Mouse (Mus musculus): ENCODE results near the gene Ano2. TPM values are rescaled to one million over a fixed set of nuclear protein-coding genes. Genes with fewer than 3 reads are reported as not detected.

Gene Ano2
- polyA plus RNA-seq, 1 experiment from 2014 or later: 0.18 TPM

DNA sequence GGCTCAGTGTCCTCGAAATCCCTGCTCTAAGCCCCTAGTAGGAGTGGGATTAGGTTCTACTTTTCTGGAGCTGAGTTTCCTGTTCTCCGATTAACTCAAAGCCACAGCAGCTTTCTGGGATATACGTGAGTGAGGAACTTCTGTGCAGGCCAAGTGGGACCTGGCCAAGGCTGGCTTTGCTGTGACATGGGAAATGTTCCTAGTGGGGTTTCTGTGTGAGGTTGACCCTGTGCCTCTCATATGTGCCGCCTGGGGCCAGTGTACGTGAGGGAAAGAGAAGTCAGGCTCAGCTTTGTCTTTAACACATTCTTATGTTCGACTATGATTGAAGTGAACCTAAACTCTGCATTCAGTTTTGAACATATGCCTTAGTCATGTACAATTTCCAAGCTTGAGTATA, 184.5 kb downstream of the Ano2 start:
- Histone ChIP-seq H3K4me3 (ENCODE audit: low read depth, low read length) (no peak overlapping the region), H3K36me3 (ENCODE audit: insufficient read depth, low read length) (no peaks in the 10 kb centered on the region), H3K27me3 (replicated peaks; ENCODE audit: insufficient read depth, low read length) (no peaks in the 10 kb centered on the region), H3K9ac (replicated peaks; ENCODE audit: low read depth) (no peak overlapping the region), H3K4me1 (ENCODE audit: insufficient read depth, low read depth, low read length) (no peaks in the 10 kb centered on the region), H3K9me3 (ENCODE audit: low read length) (no peaks in the 10 kb centered on the region), H3K4me2 (replicated peaks; ENCODE audit: low read depth, low read length) (no peak overlapping the region), H3K27ac (ENCODE audit: low read length) (no peak overlapping the region)
- ATAC-seq: no peak
- WGBS: 77% methylated on average over 6 of the region's 6 CpGs
- no peak for DNase-seq (ENCODE audit: low spot score)
- TF ChIP-seq CTCF (IDR thresholded peaks at IDR 0.05): no peak
- no peak for TF ChIP-seq EP300 (IDR thresholded peaks at IDR 0.05)

DNA sequence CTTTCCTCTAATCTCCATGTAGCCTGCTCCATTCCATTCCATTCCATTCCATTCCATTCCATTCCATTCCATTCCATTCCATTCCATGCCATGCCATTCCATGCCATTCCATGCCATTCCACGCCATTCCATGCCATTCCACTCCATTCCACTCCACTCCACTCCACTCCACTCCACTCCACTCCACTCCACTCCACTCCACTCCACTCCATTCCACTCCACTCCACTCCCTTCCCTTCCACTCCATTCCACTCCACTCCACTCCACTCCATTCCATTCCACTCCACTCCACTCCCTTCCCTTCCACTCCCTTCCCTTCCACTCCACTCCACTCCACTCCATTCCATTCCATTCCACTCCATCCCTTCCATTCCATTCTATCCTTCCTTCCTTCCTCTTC, 186.7 kb downstream of the Ano2 start:
- Histone ChIP-seq H3K36me3 (ENCODE audit: insufficient read depth, low read length) (no peaks in the 10 kb centered on the region), H3K9ac (replicated peaks; ENCODE audit: low read depth) (no peak overlapping the region), H3K4me3 (ENCODE audit: low read depth, low read length) (no peak overlapping the region), H3K27ac (ENCODE audit: low read length) (no peak overlapping the region), H3K27me3 (replicated peaks; ENCODE audit: insufficient read depth, low read length) (no peaks in the 10 kb centered on the region), H3K4me1 (ENCODE audit: insufficient read depth, low read depth, low read length) (no peaks in the 10 kb centered on the region), H3K9me3 (ENCODE audit: low read length) (no peaks in the 10 kb centered on the region), H3K4me2 (replicated peaks; ENCODE audit: low read depth, low read length) (no peak overlapping the region)
- DNase-seq (ENCODE audit: low spot score) (no peak), ATAC-seq (no peak)
- TF ChIP-seq CTCF (IDR thresholded peaks at IDR 0.05): no peak
- TF ChIP-seq EP300 (IDR thresholded peaks at IDR 0.05): no peak
- WGBS: 68% methylated on average over 1 of the region's 1 CpGs

- Histone ChIP-seq H3K4me2 (replicated peaks; ENCODE audit: low read depth, low read length) (no peak overlapping the region), H3K9me3 (ENCODE audit: low read length) (no peaks in the 10 kb centered on the region), H3K9ac (replicated peaks; ENCODE audit: low read depth) (no peak overlapping the region), H3K4me1 (ENCODE audit: insufficient read depth, low read depth, low read length) (no peaks in the 10 kb centered on the region), H3K36me3 (ENCODE audit: insufficient read depth, low read length) (no peaks in the 10 kb centered on the region), H3K4me3 (ENCODE audit: low read depth, low read length) (no peak overlapping the region), H3K27ac (ENCODE audit: low read length) (no peak overlapping the region), H3K27me3 (replicated peaks; ENCODE audit: insufficient read depth, low read length) (no peaks in the 10 kb centered on the region)
- no peak for DNase-seq (ENCODE audit: low spot score)
- WGBS: 64% methylated on average over 2 of the region's 2 CpGs
- no peak for ATAC-seq
- TF ChIP-seq CTCF (IDR thresholded peaks at IDR 0.05) (no peak), EP300 (IDR thresholded peaks at IDR 0.05) (no peak)
Measured at GRCm38 (mm10) chr6:125878671-125879070, 188.5 kb downstream of the Ano2 start.

DNA sequence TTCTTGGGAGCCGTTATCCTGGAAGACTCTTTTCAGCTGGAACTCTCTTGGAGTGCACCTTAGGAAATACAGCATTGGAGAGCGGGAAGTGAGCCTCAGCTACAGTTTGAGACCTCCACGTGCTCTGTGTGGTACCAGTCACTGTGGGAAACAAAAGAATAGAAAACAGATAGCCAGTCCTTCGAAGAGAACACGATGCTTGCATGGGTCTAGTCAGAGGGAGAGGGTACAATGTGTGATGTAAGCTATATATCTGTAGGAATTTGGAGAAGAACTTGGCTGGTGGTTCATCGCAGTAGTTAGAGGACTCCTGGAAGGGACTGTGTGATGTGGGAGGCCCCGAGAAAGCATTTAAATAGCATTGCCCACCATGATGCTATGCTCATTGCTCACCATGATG, 189.1 kb downstream of the Ano2 start:
- ATAC-seq (no peak), DNase-seq (ENCODE audit: low spot score) (no peak)
- Histone ChIP-seq H3K27ac (ENCODE audit: low read length) (no peak overlapping the region), H3K4me2 (replicated peaks; ENCODE audit: low read depth, low read length) (no peak overlapping the region), H3K9me3 (ENCODE audit: low read length) (no peaks in the 10 kb centered on the region), H3K4me3 (ENCODE audit: low read depth, low read length) (no peak overlapping the region), H3K4me1 (ENCODE audit: insufficient read depth, low read depth, low read length) (no peaks in the 10 kb centered on the region), H3K36me3 (ENCODE audit: insufficient read depth, low read length) (no peaks in the 10 kb centered on the region), H3K27me3 (replicated peaks; ENCODE audit: insufficient read depth, low read length) (no peaks in the 10 kb centered on the region), H3K9ac (replicated peaks; ENCODE audit: low read depth) (no peak overlapping the region)
- TF ChIP-seq CTCF (IDR thresholded peaks at IDR 0.05): no peak
- no peak for TF ChIP-seq EP300 (IDR thresholded peaks at IDR 0.05)
- 88% methylated on average over 7 of the region's 7 CpGs for WGBS

DNA sequence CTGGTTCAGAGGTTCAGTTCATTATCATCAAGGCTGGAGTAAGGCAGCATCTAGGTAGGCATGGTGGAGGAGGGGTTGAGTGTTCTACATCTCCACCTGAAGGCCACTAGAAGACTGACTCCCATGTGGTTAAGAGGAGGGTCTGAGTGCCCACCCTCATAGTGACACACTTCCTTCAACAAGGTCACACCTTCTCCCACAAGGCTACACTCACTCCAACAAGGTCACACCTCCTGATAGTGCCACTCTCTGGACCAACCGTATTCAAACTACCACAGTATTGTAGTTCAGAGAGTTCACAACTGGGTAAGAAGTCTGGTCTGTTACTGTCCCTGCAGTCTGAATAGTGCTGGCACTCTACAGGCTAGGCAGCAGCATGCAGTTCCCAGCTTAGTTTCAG, 198.4 kb downstream of the Ano2 start:
- ATAC-seq (no peak), DNase-seq (ENCODE audit: low spot score) (no peak)
- H3K27me3 ChIP-seq (replicated peaks; ENCODE audit: insufficient read depth, low read length): no peaks in the 10 kb centered on the region
- no peak for TF ChIP-seq EP300 (IDR thresholded peaks at IDR 0.05)
- TF ChIP-seq CTCF (IDR thresholded peaks at IDR 0.05): no peak
- H3K4me3 ChIP-seq (ENCODE audit: low read depth, low read length): no peak overlapping the region
- no peaks in the 10 kb centered on the region for H3K36me3 ChIP-seq (ENCODE audit: insufficient read depth, low read length)
- H3K4me2 ChIP-seq (replicated peaks; ENCODE audit: low read depth, low read length): no peak overlapping the region
- no peaks in the 10 kb centered on the region for H3K4me1 ChIP-seq (ENCODE audit: insufficient read depth, low read depth, low read length)
- WGBS: 77% methylated on average over 1 of the region's 1 CpGs
- H3K9ac ChIP-seq (replicated peaks; ENCODE audit: low read depth): no peak overlapping the region
- H3K9me3 ChIP-seq (ENCODE audit: low read length): no peaks in the 10 kb centered on the region
- no peak overlapping the region for H3K27ac ChIP-seq (ENCODE audit: low read length)

- Histone ChIP-seq H3K27ac (ENCODE audit: low read length) (no peak overlapping the region), H3K4me3 (ENCODE audit: low read depth, low read length) (no peak overlapping the region), H3K4me2 (replicated peaks; ENCODE audit: low read depth, low read length) (no peak overlapping the region), H3K9ac (replicated peaks; ENCODE audit: low read depth) (no peak overlapping the region), H3K4me1 (ENCODE audit: insufficient read depth, low read depth, low read length) (no peaks in the 10 kb centered on the region), H3K9me3 (ENCODE audit: low read length) (no peaks in the 10 kb centered on the region), H3K36me3 (ENCODE audit: insufficient read depth, low read length) (no peaks in the 10 kb centered on the region), H3K27me3 (replicated peaks; ENCODE audit: insufficient read depth, low read length) (no peaks in the 10 kb centered on the region)
- TF ChIP-seq EP300 (IDR thresholded peaks at IDR 0.05): no peak
- no peak for TF ChIP-seq CTCF (IDR thresholded peaks at IDR 0.05)
- ATAC-seq (no peak), DNase-seq (ENCODE audit: low spot score) (no peak)
- WGBS: 63% methylated on average over 3 of the region's 3 CpGs
Measured at GRCm38 (mm10) chr6:125894340-125894739, 204.1 kb downstream of the Ano2 start.

DNA sequence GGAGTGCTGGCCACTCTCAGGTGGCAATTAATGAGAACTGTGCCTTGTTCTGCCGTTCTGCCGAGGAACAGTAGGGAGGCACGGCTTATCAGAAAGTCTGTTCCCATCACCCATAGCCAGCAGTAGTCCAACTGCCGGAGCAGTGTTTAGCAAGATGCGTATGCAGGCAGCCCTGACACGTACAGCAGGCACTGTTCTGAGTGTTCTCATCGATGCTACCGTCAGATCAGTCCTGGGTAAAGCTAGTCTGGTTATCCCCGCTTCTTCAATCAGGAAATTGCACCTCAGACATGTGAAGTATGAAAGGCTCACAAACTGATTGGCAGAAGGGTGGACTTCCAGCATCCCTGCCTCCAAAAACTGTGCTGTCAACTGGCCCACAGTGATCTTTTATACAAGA, 224.2 kb downstream of the Ano2 start:
- H3K36me3 ChIP-seq (ENCODE audit: insufficient read depth, low read length): no peaks in the 10 kb centered on the region
- ATAC-seq: no peak
- no peaks in the 10 kb centered on the region for H3K27me3 ChIP-seq (replicated peaks; ENCODE audit: insufficient read depth, low read length)
- no peak overlapping the region for H3K27ac ChIP-seq (ENCODE audit: low read length)
- H3K9me3 ChIP-seq (ENCODE audit: low read length): no peaks in the 10 kb centered on the region
- no peak overlapping the region for H3K9ac ChIP-seq (replicated peaks; ENCODE audit: low read depth)
- no peak overlapping the region for H3K4me2 ChIP-seq (replicated peaks; ENCODE audit: low read depth, low read length)
- TF ChIP-seq CTCF (IDR thresholded peaks at IDR 0.05): no peak
- no peak for TF ChIP-seq EP300 (IDR thresholded peaks at IDR 0.05)
- DNase-seq (ENCODE audit: low spot score): no peak
- WGBS: 55% methylated on average over 9 of the region's 9 CpGs
- no peaks in the 10 kb centered on the region for H3K4me1 ChIP-seq (ENCODE audit: insufficient read depth, low read depth, low read length)
- H3K4me3 ChIP-seq (ENCODE audit: low read depth, low read length): no peak overlapping the region
